Mouse (Mus musculus): ENCODE results near the gene Eif4enif1.
"Not testable (repeated sequence)": the region's sequence is repeated elsewhere in the genome, so short reads cannot be mapped to it uniquely, and the experiment has no call there.

GRCm38 (mm10) chr11:3165210-3165782 lies 36.9 kb upstream of the Eif4enif1 start:
- TF ChIP-seq POLR2A (IDR thresholded peaks at IDR 0.05; ENCODE audit: extremely low read depth, insufficient read depth, low read length); CTCF (IDR thresholded peaks at IDR 0.05; ENCODE audit: low read depth, low read length): not testable (repeated sequence)
